Mouse (Mus musculus): ENCODE data around the gene Larp6. TPM values are rescaled to one million over a fixed set of nuclear protein-coding genes. Genes with fewer than 3 reads are reported as not detected.
A peak's percentile ranks its signal among the peaks of the same experiment; 100 is the strongest.

The Larp6 gene
- 5.0 and 5.3 TPM in 2 replicates for polyA plus RNA-seq (2015; fragmentation: Nextera tagmentation; extraction: Ambion mirVana)

DNA sequence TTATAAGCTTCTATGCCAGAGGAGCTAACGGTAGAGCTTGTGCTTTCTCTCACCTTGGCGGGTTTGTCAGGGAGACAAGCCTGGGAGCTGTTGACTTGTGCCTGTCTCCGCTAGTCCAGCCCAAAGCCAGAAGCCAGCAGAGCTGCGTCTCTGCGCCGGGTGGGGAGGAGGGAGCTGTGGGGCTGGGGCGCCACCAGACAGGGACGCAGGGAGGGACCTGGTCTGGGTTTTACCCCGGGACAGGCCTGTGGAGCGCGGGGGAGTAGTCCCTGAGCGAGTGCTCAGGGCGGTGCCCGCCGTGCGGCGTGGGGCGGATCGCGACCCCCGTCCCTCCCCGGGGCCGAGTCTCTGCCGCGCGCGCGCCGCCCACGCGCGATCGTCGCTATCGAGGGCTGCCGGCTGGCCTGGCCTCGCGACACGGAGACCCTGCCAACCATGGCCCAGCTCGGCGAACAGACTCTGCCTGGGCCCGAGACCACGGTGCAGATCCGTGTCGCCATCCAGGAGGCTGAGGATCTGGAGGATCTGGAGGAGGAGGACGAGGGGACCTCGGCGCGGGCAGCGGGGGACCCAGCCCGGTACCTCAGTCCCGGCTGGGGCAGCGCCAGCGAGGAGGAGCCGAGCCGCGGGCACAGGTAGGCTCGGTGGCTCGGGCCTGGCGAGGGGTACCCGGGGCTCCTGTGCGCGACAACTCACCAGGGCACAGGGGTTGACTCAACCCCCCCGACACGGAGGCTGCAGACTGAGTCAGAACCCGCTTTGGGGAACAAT is at the start of gene Larp6:
Gene Larp6 (plus strand): TSS at position 219 of the 771 bp plus-strand sequence.
- Histone ChIP-seq H3K9me3 (replicated peaks) (no peaks in the 10 kb centered on the region), H3K4me3 (replicated peaks) (peak within 1 kb of the TSS; percentile 65), H3K27me3 (no peaks in the 10 kb centered on the region), H3K4me2 (replicated peaks) (peak within 1 kb of the TSS; percentile 97), H3K27ac (replicated peaks) (no peak within 1 kb of the TSS), H3K4me1 (0 out of 2 replicates have a peak, but pooled peaks cover 27% of the 10 kb centered on the region), H3K9ac (peak within 1 kb of the TSS; percentile 67), H3K36me3 (no peaks in the 10 kb centered on the region)
- WGBS: under 1% methylated on average over 66 of the region's 66 CpGs
- ATAC-seq (ENCODE audit: insufficient number of reproducible peaks, low FRiP score, low TSS enrichment, low read depth): peak; percentile 63

DNA sequence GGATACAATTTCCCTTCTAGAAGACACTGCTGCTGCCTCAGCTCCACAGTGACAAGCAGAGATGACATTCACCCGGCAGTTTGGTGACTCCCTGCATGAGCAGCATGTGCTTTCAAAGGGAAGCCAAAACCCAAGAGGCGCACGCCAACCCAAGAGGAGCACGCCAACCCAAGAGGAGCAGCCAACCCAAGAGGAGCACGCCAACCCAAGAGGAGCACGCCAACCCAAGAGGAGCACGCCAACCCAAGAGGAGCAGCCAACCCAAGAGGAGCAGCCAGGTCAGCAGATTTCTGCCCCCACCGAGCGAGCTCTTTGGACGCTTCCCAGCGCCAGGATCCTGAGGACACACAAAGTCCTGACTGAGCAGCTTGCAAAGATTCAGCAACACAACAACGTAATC is 48.4 kb upstream of the Larp6 start:
- Histone ChIP-seq H3K9ac (no peak overlapping the region), H3K4me1 (no peaks in the 10 kb centered on the region), H3K4me2 (replicated peaks) (no peak overlapping the region), H3K36me3 (peaks cover 13% of the 10 kb centered on the region), H3K27ac (replicated peaks) (no peak overlapping the region), H3K27me3 (no peaks in the 10 kb centered on the region), H3K4me3 (replicated peaks) (no peak overlapping the region), H3K9me3 (replicated peaks) (no peaks in the 10 kb centered on the region)
- ATAC-seq (ENCODE audit: insufficient number of reproducible peaks, low FRiP score, low TSS enrichment, low read depth): no peak
- WGBS: 98% methylated on average over 12 of the region's 12 CpGs

DNA sequence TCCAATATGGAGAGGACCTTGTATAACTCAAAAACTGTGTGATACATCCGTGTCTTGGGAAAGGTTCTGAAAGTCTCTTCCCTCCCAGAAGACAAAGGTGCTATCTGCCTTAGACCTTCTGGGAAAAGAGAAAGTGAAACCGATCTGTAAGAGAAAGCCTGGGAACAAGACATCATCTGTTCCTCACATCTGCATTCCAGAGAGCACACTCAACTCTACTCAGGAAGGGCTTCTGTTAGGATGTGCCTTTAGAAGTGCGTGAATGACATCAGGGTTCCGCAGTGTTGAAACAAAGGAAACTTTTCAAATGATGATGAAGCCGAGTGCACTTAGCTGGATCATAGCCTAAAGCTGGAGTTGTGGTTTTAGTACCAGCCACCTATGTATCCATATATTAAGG is 47.9 kb upstream of the Larp6 start:
- peaks cover 13% of the 10 kb centered on the region for H3K36me3 ChIP-seq
- H3K4me2 ChIP-seq (replicated peaks): no peak overlapping the region
- ATAC-seq (ENCODE audit: insufficient number of reproducible peaks, low FRiP score, low TSS enrichment, low read depth): no peak
- no peak overlapping the region for H3K27ac ChIP-seq (replicated peaks)
- H3K9me3 ChIP-seq (replicated peaks): no peaks in the 10 kb centered on the region
- H3K27me3 ChIP-seq: no peaks in the 10 kb centered on the region
- no peak overlapping the region for H3K4me3 ChIP-seq (replicated peaks)
- no peaks in the 10 kb centered on the region for H3K4me1 ChIP-seq
- 82% methylated on average over 5 of the region's 5 CpGs for WGBS
- no peak overlapping the region for H3K9ac ChIP-seq

DNA sequence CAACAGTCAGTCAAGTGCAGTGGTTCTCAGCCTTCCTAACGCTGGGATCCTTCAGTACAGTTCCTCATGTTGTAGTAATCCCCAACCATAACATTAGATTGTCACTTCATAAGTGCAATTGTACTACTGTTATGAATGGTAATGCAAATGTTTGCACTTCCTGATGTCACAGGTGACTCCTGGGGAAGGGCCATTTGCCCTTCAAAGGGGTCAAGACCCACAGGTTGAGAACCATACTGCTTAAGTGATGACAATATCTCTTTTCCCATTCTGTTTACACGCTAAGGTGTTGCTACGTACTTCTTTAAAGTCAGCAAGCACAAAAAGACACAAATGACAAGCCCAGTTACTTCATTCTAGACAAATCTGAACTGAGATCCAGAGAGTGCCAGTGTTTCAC is 47.3 kb upstream of the Larp6 start:
- Histone ChIP-seq H3K4me2 (replicated peaks) (no peak overlapping the region), H3K27me3 (no peaks in the 10 kb centered on the region), H3K27ac (replicated peaks) (no peak overlapping the region), H3K36me3 (peaks cover 13% of the 10 kb centered on the region), H3K9ac (no peak overlapping the region), H3K4me3 (replicated peaks) (no peak overlapping the region), H3K9me3 (replicated peaks) (no peaks in the 10 kb centered on the region), H3K4me1 (no peaks in the 10 kb centered on the region)
- ATAC-seq (ENCODE audit: insufficient number of reproducible peaks, low FRiP score, low TSS enrichment, low read depth): no peak
- 90% methylated on average over 3 of the region's 3 CpGs for WGBS

DNA sequence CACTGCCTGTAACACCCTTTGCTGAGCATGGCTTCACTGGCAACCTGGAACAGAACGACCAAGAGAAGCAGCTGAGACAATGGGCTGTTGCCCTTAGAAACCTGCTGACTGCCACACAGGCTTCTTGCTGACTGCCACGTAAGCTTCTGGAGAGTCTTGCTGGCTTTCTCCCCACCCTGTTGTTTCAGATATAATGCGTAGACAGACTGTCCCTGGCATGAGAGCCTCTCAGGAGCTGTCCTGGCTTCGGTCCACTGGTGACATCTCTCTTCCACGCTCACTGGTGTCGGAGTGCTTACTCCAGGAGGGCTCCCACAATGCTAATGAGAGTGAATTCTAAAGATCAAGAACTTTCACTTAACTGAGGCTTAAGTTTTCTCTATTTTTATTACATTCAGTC is 43.9 kb upstream of the Larp6 start:
- Histone ChIP-seq H3K4me3 (replicated peaks) (no peak overlapping the region), H3K4me1 (no peaks in the 10 kb centered on the region), H3K9me3 (replicated peaks) (no peaks in the 10 kb centered on the region), H3K4me2 (replicated peaks) (no peak overlapping the region), H3K36me3 (peaks cover 13% of the 10 kb centered on the region), H3K27me3 (no peaks in the 10 kb centered on the region), H3K9ac (no peak overlapping the region), H3K27ac (replicated peaks) (no peak overlapping the region)
- no peak for ATAC-seq (ENCODE audit: insufficient number of reproducible peaks, low FRiP score, low TSS enrichment, low read depth)
- 88% methylated on average over 6 of the region's 6 CpGs for WGBS

DNA sequence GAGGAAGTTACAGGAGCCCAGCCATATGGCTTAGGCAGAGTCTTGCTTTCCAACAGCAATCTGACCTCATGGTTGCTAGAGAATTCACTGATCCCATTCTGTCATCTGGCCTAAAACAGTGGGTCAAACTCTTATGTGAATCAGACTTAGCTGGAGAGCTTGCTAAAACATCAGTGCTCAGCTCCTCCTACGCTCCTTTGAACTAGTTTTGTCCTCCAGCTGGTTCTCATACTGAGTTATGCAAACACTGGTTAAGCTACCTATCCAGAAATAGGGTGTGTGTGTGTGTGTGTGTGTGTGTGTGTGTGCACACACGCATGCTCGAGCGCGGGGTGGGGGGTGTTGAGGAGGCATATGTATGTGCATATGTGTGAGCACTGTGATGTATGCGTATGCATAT is 40.2 kb upstream of the Larp6 start:
- Histone ChIP-seq H3K4me3 (replicated peaks) (no peak overlapping the region), H3K27me3 (no peaks in the 10 kb centered on the region), H3K4me1 (no peaks in the 10 kb centered on the region), H3K9me3 (replicated peaks) (no peaks in the 10 kb centered on the region), H3K27ac (replicated peaks) (no peak overlapping the region), H3K9ac (no peak overlapping the region), H3K4me2 (replicated peaks) (no peak overlapping the region), H3K36me3 (peaks cover 22% of the 10 kb centered on the region)
- 85% methylated on average over 6 of the region's 6 CpGs for WGBS
- no peak for ATAC-seq (ENCODE audit: insufficient number of reproducible peaks, low FRiP score, low TSS enrichment, low read depth)

DNA sequence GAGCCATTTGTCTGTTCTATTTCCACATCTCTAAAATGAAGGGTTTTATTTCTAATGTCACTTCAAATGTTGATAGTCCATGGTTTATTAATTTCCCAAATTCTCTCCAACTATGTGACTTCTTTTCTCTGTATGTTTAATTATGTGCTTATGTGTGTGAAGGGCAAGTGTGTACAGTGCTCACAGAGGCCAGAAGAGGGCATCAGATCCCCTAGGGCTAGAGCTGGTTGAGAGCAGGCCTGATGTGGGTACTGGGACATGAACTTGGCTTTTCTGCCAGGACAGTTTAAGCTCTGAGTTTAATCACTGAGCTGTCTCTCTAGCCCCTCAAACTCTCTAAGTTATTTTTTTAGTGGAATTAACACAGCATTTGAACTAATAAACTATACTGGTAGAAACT is 38.0 kb upstream of the Larp6 start:
- H3K36me3 ChIP-seq: peaks cover 22% of the 10 kb centered on the region; the same call in 1 of the 2 replicates
- H3K4me2 ChIP-seq (replicated peaks): no peak overlapping the region
- H3K9ac ChIP-seq: no peak overlapping the region
- no peak overlapping the region for H3K27ac ChIP-seq (replicated peaks)
- no peaks in the 10 kb centered on the region for H3K27me3 ChIP-seq
- no peaks in the 10 kb centered on the region for H3K9me3 ChIP-seq (replicated peaks)
- no peak overlapping the region for H3K4me3 ChIP-seq (replicated peaks)
- no peaks in the 10 kb centered on the region for H3K4me1 ChIP-seq
- ATAC-seq (ENCODE audit: insufficient number of reproducible peaks, low FRiP score, low TSS enrichment, low read depth): no peak

DNA sequence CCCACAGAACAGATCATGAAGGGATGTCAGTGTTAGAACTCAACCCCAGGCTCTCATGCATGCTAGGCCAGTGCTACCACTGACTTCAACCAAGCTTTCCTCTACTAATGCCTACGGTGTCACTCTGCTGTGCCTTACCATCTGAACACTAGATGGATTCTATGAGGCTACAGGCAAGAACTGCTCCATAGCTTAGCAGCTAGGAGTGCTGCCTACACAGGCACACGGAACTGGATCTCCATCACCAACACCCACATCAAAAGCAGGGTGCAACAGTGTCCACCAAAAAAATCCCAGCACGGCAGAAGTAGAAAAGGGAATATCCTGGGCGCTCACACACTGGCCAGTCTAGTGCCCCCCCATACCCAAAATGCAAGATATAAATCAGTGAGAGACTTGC is 36.4 kb upstream of the Larp6 start:
- 93% methylated on average over 4 of the region's 4 CpGs for WGBS
- no peak for ATAC-seq (ENCODE audit: insufficient number of reproducible peaks, low FRiP score, low TSS enrichment, low read depth)
- no peak overlapping the region for H3K4me3 ChIP-seq (replicated peaks)
- H3K36me3 ChIP-seq: peaks cover 29% of the 10 kb centered on the region; the same call in 1 of the 2 replicates
- H3K9me3 ChIP-seq (replicated peaks): no peaks in the 10 kb centered on the region
- H3K27me3 ChIP-seq: no peaks in the 10 kb centered on the region
- no peak overlapping the region for H3K9ac ChIP-seq
- H3K4me2 ChIP-seq (replicated peaks): no peak overlapping the region
- H3K27ac ChIP-seq (replicated peaks): no peak overlapping the region
- no peaks in the 10 kb centered on the region for H3K4me1 ChIP-seq

DNA sequence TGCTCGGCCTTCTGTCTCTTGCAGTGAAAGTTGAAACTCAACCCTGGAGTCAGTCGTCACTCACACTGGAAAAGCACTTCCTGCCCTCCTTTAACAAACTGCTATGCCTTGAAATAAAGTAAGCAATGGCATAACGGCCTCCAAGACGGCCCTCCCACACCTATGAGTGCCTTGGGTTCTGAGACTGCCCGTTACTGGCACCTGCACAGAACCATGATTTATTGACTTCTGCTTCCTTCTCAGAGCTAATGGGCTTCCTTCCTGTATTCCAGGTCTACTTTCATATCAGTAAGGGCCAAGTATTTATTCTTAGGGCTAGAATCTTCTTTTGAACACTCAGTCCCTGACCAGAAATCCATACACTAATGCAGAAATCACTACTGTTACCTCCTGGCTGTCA is 33.9 kb upstream of the Larp6 start:
- Histone ChIP-seq H3K4me2 (replicated peaks) (no peak overlapping the region), H3K9ac (no peak overlapping the region), H3K4me3 (replicated peaks) (no peak overlapping the region), H3K27ac (replicated peaks) (no peak overlapping the region), H3K36me3 (peaks cover 29% of the 10 kb centered on the region; the same call in 1 of the 2 replicates), H3K27me3 (no peaks in the 10 kb centered on the region), H3K9me3 (replicated peaks) (no peaks in the 10 kb centered on the region), H3K4me1 (no peaks in the 10 kb centered on the region)
- 78% methylated on average over 5 of the region's 5 CpGs for WGBS
- no peak for ATAC-seq (ENCODE audit: insufficient number of reproducible peaks, low FRiP score, low TSS enrichment, low read depth)

DNA sequence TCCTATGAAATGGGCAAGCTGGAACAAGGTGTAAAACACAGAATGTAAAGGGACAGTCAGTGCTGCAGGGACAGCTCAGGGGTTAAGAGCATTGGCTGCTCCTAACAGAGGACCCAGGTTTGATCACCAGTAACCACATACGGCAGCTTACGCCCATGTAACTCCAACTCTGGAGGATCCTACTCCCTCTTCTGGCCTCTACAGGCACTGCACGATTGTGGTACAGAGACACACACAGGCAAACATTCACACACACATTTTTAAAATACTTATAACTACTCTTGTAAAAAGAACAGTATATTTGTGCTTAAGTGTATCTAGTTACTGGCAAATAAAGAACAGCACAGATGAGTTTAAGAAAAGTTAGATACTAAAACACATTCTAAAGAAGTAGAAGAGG is 31.8 kb upstream of the Larp6 start:
- no peaks in the 10 kb centered on the region for H3K27me3 ChIP-seq
- peaks cover 26% of the 10 kb centered on the region; the same call in 1 of the 2 replicates for H3K36me3 ChIP-seq
- H3K4me1 ChIP-seq: no peaks in the 10 kb centered on the region
- no peak overlapping the region for H3K4me2 ChIP-seq (replicated peaks)
- H3K27ac ChIP-seq (replicated peaks): no peak overlapping the region
- H3K4me3 ChIP-seq (replicated peaks): no peak overlapping the region
- WGBS: 92% methylated on average over 3 of the region's 3 CpGs
- no peak overlapping the region for H3K9ac ChIP-seq
- no peaks in the 10 kb centered on the region for H3K9me3 ChIP-seq (replicated peaks)
- no peak for ATAC-seq (ENCODE audit: insufficient number of reproducible peaks, low FRiP score, low TSS enrichment, low read depth)

DNA sequence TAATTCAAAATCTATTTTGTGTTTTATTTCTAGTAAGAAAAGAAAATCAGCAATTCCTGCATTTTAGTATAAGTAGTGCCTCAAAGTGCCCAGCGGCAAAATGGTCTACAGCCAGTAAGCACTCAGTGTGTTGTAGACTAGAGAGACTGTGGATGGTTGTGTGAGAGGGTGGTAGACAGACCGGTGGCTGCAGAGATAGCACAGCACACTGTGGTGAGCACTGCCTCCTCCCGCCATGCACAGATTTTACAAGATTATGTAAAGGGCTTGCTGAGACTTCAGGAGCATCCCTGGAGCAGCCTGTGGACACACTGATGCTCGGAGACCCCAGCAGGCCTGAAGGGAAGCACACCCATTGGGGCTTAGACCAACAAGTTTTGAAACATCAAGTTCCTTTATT is 30.0 kb upstream of the Larp6 start:
- no peak overlapping the region for H3K9ac ChIP-seq
- ATAC-seq (ENCODE audit: insufficient number of reproducible peaks, low FRiP score, low TSS enrichment, low read depth): no peak
- no peaks in the 10 kb centered on the region; the same call in 1 of the 2 replicates for H3K4me1 ChIP-seq
- H3K4me3 ChIP-seq (replicated peaks): no peak overlapping the region
- 0 out of 2 replicates have a peak overlapping the region, but pooled peaks have one; percentile 17 for H3K27ac ChIP-seq (replicated peaks)
- WGBS: 85% methylated on average over 4 of the region's 4 CpGs
- H3K27me3 ChIP-seq: no peaks in the 10 kb centered on the region
- no peaks in the 10 kb centered on the region for H3K9me3 ChIP-seq (replicated peaks)
- peaks cover 15% of the 10 kb centered on the region; the same call in 1 of the 2 replicates for H3K36me3 ChIP-seq
- H3K4me2 ChIP-seq (replicated peaks): no peak overlapping the region

DNA sequence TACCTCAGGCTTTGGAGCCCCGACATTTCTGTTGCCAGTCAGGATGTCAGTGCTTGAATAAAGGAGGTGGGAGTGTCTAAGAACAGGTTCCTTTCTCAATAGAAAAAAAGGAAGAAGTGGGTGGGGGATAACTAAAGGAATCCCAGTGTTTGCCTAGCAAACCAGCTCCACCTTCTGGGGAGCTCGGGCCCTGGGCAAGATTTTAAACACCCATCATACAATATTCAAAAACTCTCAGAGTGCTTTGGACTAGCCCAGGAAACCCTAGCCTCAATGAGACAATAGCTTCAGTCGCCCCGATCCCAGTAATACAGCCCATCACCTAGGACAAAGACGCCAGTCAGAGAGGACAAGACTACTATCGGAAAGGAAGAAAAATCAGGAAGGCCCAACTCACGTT is 25.4 kb upstream of the Larp6 start:
- Histone ChIP-seq H3K4me3 (replicated peaks) (peak overlapping the region; percentile 75), H3K9ac (peak overlapping the region; percentile 44), H3K27ac (replicated peaks) (peak overlapping the region; percentile 90), H3K4me1 (peaks cover 5% of the 10 kb centered on the region; the same call in 1 of the 2 replicates), H3K36me3 (no peaks in the 10 kb centered on the region; the same call in 1 of the 2 replicates), H3K4me2 (replicated peaks) (peak overlapping the region; percentile 64), H3K9me3 (replicated peaks) (no peaks in the 10 kb centered on the region), H3K27me3 (no peaks in the 10 kb centered on the region)
- 1% methylated on average over 7 of the region's 7 CpGs for WGBS
- ATAC-seq (ENCODE audit: insufficient number of reproducible peaks, low FRiP score, low TSS enrichment, low read depth): peak; percentile 25; the same call in 1 of the 2 replicates

Data from embryonic facial prominence, embryonic 15.5 days (tissue).